Mouse (Mus musculus): ENCODE data around the gene Tmem26.

Tmem26 gene

GRCm38 (mm10) chr10:68750921-68751320, 27.5 kb downstream of the Tmem26 start:
- DNase-seq (ENCODE audit: low spot score): no peak

GRCm38 (mm10) chr10:68759238-68759637, 35.8 kb downstream of the Tmem26 start:
- DNase-seq (ENCODE audit: low spot score): peak; percentile 34

- no peak for DNase-seq (ENCODE audit: low spot score)
These were observed 36.3 kb downstream of the Tmem26 start for GRCm38 (mm10) chr10:68759789-68760188.

GRCm38 (mm10) chr10:68781067-68781868, 57.8 kb downstream of the Tmem26 start:
- peak; percentile 1 for DNase-seq (ENCODE audit: low spot score)

- DNase-seq (ENCODE audit: low spot score): no peak
These were observed 59.3 kb downstream of the Tmem26 start for GRCm38 (mm10) chr10:68782724-68783123.

- DNase-seq (ENCODE audit: low spot score): no peak
These were observed 60.4 kb downstream of the Tmem26 start for GRCm38 (mm10) chr10:68783856-68784255.

GRCm38 (mm10) chr10:68784463-68784862, 61.0 kb downstream of the Tmem26 start:
- DNase-seq (ENCODE audit: low spot score): no peak

- peak; percentile 32 for DNase-seq (ENCODE audit: low spot score)
These were observed 72.0 kb downstream of the Tmem26 start for GRCm38 (mm10) chr10:68795466-68795865.

GRCm38 (mm10) chr10:68799883-68800282, 76.4 kb downstream of the Tmem26 start:
- DNase-seq (ENCODE audit: low spot score): no peak

- DNase-seq (ENCODE audit: low spot score): no peak
These were observed 76.9 kb downstream of the Tmem26 start for GRCm38 (mm10) chr10:68800339-68800738.

- no peak for DNase-seq (ENCODE audit: low spot score)
These were observed 82.9 kb downstream of the Tmem26 start for GRCm38 (mm10) chr10:68806328-68806727.

GRCm38 (mm10) chr10:68810958-68811357, 87.5 kb downstream of the Tmem26 start:
- DNase-seq (ENCODE audit: low spot score): no peak

GRCm38 (mm10) chr10:68812699-68813098, 89.3 kb downstream of the Tmem26 start:
- DNase-seq (ENCODE audit: low spot score): no peak

- no peak for DNase-seq (ENCODE audit: low spot score)
These were observed 93.8 kb downstream of the Tmem26 start for GRCm38 (mm10) chr10:68817281-68817680.

GRCm38 (mm10) chr10:68818065-68818759, 94.8 kb downstream of the Tmem26 start:
- no peak for DNase-seq (ENCODE audit: low spot score)

GRCm38 (mm10) chr10:68824519-68824918, 101.1 kb downstream of the Tmem26 start:
- DNase-seq (ENCODE audit: low spot score): no peak
